Mouse (Mus musculus): ENCODE measurements at regions not wholly inside any gene's neighbourhood (a gene's known extent, or its start where the extent isn't known, plus 50 kb on each side); places are given as distances from the start of the nearest gene placed in this dataset.

DNA sequence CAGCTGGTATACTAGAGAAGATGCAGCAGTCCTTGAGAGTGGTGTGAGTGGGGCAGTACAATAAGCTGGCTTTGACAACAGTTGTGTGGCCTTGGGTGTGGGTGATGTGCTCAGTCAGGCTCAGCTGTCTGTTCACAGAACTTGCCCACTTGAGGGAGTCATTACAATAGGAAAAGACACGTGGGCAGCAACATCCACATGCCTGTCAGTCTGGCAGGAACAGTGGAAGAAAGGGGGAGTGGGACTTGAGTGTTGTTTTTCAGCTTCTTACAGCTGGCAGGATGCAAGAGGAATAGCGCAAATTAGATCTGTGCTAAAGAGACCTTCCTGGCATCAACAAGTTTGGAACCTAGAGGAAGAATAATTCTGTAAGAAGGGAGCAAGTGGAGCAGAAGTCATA is 239.4 kb upstream of the Nmur2 start:
- WGBS, result 55% methylated on average over 2 of the region's 2 CpGs
- H3K9me3 ChIP-seq, result no peaks in the 10 kb centered on the region
- H3K36me3 ChIP-seq (replicated peaks), result no peaks in the 10 kb centered on the region
- no peak overlapping the region for H3K9ac ChIP-seq
- H3K4me3 ChIP-seq (replicated peaks), result no peak overlapping the region
- 0 out of 2 replicates have a peak, but pooled peaks cover 3% of the 10 kb centered on the region for H3K4me1 ChIP-seq
- no peaks in the 10 kb centered on the region for H3K27me3 ChIP-seq
- H3K27ac ChIP-seq, result no peak overlapping the region
- no peak for ATAC-seq (ENCODE audit: low FRiP score)
- H3K4me2 ChIP-seq, result no peak overlapping the region

DNA sequence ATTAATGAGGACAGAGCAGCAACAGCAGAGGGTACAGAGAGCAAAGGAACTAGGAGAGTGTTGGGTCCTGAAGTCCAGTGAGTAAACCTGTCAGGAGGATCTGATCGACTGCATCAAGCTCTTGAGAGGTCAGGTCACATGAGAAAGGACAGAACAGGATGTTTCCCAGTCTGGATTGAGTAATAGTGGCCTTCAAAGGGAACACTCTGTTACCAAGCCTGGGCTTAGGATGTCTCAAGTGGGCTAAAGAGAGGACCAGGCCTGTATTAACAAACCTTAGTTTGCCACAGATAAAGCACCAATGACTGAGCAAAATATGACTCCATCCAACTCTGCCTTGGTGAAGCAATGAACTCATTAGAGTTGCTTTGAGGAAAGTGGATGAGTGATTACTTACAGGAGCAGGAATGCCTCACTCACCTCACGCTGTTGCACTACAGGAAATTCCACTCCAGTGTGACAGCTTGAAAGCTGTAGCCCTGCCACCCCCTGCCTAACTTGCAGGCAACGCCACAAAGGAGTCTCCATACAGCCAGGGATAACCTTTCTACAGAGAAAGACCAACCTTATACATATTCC is 229.2 kb upstream of the Nmur2 start:
- Histone ChIP-seq H3K9me3 (no peaks in the 10 kb centered on the region), H3K9ac (no peak overlapping the region), H3K36me3 (replicated peaks) (no peaks in the 10 kb centered on the region), H3K4me1 (no peaks in the 10 kb centered on the region; the same call in 1 of the 2 replicates), H3K27me3 (no peaks in the 10 kb centered on the region), H3K27ac (no peak overlapping the region), H3K4me3 (replicated peaks) (no peak overlapping the region), H3K4me2 (no peak overlapping the region)
- ATAC-seq (ENCODE audit: low FRiP score), result no peak
- 62% methylated on average over 3 of the region's 3 CpGs for WGBS

DNA sequence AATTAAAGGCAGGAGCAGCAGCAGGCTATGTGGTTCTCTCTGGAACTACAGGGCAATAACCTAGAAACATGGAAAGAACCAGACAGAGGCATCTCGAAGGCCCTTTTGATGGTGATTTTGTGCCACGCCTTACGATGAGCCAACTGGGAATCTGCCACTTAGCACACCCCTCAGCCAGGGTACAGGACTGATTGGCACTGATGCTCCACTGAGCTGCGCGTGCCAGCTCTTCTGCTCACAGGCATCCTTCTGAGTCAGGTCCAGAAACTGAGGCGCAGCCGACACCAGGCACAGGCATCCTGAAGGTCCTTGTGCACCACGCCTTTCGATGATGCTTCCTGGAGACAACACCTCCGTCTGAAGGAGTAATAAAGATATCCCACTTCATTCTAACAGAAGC is 221.9 kb upstream of the Nmur2 start:
- Histone ChIP-seq H3K27ac (no peak overlapping the region), H3K4me2 (no peak overlapping the region), H3K36me3 (replicated peaks) (no peaks in the 10 kb centered on the region), H3K4me1 (no peaks in the 10 kb centered on the region), H3K4me3 (replicated peaks) (no peak overlapping the region), H3K9me3 (no peaks in the 10 kb centered on the region), H3K9ac (no peak overlapping the region), H3K27me3 (no peaks in the 10 kb centered on the region)
- no peak for ATAC-seq (ENCODE audit: low FRiP score)
- 98% methylated on average over 10 of the region's 10 CpGs for WGBS

DNA sequence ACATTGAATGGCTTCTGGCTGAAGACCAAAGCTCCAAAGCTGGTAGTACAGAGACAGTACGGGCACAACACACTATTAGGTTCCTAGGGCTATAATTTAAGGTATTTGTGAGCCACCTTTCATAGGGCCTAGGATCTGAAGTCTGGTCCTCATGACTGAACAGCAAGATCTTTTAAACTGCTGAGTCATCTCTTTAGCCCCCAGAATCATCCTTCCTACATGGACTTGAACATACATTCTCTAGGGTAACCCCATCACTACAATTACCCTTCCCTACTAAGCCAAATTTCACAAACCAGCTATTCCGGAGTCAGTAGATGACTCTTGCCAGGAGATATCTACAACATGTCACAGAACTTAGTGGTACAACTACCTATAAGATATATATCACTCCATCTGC is 215.5 kb upstream of the Nmur2 start:
- ATAC-seq (ENCODE audit: low FRiP score), result no peak
- 86% methylated on average over 2 of the region's 2 CpGs for WGBS

DNA sequence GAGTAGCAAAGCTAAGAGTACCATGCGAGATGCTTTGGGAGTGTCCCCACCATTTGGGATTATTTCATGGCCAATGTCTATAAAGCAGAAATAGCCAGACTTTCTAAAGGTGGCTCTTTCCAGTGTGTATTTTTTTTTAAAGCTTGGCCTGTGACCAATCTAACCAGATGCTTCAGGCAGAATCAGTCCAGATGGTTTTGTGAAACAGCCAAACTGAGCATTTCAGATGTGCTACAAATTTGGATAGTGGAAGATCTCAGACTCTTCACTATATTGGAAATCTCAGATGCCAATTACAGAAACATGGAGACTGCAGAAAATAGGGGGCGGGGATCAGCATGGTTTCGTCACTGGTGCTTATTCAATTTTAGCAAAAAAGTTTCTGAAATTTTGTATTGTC is 213.6 kb upstream of the Nmur2 start:
- H3K4me2 ChIP-seq, result no peak overlapping the region
- no peaks in the 10 kb centered on the region for H3K4me1 ChIP-seq
- H3K9me3 ChIP-seq, result no peaks in the 10 kb centered on the region
- H3K4me3 ChIP-seq (replicated peaks), result no peak overlapping the region
- no peak overlapping the region for H3K27ac ChIP-seq
- 95% methylated on average over 3 of the region's 3 CpGs for WGBS
- no peak for ATAC-seq (ENCODE audit: low FRiP score)
- no peaks in the 10 kb centered on the region for H3K27me3 ChIP-seq
- H3K36me3 ChIP-seq (replicated peaks), result no peaks in the 10 kb centered on the region
- no peak overlapping the region for H3K9ac ChIP-seq

More for the DNA sequence above, 215.5 kb upstream of the Nmur2 start:
- Histone ChIP-seq H3K27ac (no peak overlapping the region), H3K4me2 (no peak overlapping the region), H3K36me3 (replicated peaks) (no peaks in the 10 kb centered on the region), H3K9ac (no peak overlapping the region), H3K27me3 (no peaks in the 10 kb centered on the region), H3K4me1 (no peaks in the 10 kb centered on the region), H3K9me3 (no peaks in the 10 kb centered on the region), H3K4me3 (replicated peaks) (no peak overlapping the region)

DNA sequence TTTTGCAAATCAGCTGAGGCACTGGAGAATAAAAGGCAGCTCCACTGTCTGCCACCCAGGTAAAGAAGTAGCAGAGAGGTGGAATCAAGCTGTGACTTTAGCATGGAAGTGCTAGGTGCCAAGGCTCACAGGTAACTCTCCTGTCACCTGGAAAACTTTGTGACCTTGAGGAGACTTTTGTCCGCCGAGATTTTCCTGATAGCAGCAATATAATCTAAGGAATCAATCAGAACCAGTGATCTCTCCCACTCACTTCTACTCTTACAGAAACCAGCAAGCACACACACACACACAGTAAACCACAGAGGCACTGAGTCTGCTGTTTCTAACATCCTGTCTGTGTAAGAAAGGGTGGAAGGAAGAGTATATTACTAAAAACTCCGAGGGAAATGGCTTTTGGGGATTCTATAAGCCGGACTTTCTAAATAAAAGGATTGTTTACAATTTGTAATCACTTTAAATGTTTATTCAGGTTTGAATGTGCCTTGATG is 206.6 kb upstream of the Nmur2 start:
- H3K4me1 ChIP-seq, result peaks cover 25% of the 10 kb centered on the region
- peak overlapping the region; percentile 1 for H3K4me2 ChIP-seq
- 24% methylated on average over 4 of the region's 4 CpGs for WGBS
- H3K9ac ChIP-seq, result no peak overlapping the region
- no peak overlapping the region for H3K4me3 ChIP-seq (replicated peaks)
- no peak; the same call in 1 of the 2 replicates for ATAC-seq (ENCODE audit: low FRiP score)
- no peaks in the 10 kb centered on the region for H3K36me3 ChIP-seq (replicated peaks)
- H3K27ac ChIP-seq, result peak overlapping the region; percentile 79
- H3K27me3 ChIP-seq, result no peaks in the 10 kb centered on the region
- H3K9me3 ChIP-seq, result no peaks in the 10 kb centered on the region

DNA sequence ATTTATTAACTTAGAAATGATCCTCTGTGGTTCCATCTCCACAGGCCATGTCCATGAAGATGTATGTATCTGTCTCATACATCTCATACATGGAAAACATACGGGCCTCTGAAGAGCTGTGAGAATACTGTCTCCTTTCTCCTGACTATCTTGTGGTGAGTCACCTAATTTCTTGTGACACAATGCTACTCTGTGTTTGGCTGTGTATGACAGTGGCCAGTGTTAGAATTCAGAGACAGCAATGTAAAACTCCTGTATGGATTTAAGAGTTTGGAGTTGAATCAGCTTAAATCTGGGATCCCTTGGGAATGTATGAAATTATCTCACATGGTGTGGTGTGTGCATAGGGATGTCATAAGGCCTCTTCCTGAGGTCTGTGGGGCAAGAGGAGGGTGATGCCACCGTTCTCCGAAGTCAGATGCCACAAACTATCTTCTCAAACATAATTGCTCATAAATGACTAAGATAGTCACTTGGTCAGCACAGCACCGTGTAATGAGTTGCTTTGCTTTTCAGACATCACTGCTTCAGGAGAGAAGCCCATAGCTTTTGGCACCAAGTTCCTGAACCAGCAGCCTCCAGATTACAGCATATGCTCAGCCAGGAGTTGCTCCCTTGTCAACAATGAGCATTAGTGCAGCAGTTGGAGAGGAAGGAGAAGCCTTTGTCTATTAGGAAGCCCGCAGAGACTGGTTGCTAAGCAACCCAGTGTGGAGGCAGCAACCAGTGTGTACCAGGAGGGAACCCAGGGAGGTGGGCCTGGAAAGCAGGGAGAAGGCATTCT is 205.9 kb upstream of the Nmur2 start:
- Histone ChIP-seq H3K36me3 (replicated peaks) (no peaks in the 10 kb centered on the region), H3K27me3 (no peaks in the 10 kb centered on the region), H3K4me2 (peak overlapping the region; percentile 1), H3K27ac (peak overlapping the region; percentile 79), H3K4me3 (replicated peaks) (no peak overlapping the region), H3K4me1 (peaks cover 25% of the 10 kb centered on the region), H3K9ac (no peak overlapping the region), H3K9me3 (no peaks in the 10 kb centered on the region)
- WGBS, result 29% methylated on average over 5 of the region's 5 CpGs
- ATAC-seq (ENCODE audit: low FRiP score), result peak; percentile 97

DNA sequence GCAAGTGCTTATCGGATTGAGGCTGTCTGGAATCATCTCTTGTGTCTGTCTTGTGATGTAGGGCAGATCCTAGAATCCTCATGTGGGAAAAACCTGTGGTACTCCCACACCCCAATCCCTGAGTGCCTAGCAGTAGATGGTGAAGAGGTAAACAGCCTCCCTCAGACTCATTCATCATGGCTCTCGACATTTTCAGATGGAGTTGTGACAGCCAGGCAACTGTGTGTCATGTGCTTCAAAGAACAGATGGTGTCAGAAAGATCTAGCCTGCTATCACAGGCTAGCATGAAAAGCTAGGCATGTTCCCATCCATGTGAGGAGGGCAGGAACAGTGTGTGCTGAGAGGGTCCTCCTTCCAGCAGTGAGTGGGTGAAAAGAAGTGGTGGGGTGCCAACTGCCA is 204.1 kb upstream of the Nmur2 start:
- Histone ChIP-seq H3K4me1 (peaks cover 25% of the 10 kb centered on the region), H3K4me2 (no peak overlapping the region), H3K27me3 (no peaks in the 10 kb centered on the region), H3K9me3 (no peaks in the 10 kb centered on the region), H3K9ac (no peak overlapping the region), H3K27ac (no peak overlapping the region), H3K4me3 (replicated peaks) (no peak overlapping the region), H3K36me3 (replicated peaks) (no peaks in the 10 kb centered on the region)
- 90% methylated on average over 2 of the region's 2 CpGs for WGBS
- ATAC-seq (ENCODE audit: low FRiP score), result no peak

DNA sequence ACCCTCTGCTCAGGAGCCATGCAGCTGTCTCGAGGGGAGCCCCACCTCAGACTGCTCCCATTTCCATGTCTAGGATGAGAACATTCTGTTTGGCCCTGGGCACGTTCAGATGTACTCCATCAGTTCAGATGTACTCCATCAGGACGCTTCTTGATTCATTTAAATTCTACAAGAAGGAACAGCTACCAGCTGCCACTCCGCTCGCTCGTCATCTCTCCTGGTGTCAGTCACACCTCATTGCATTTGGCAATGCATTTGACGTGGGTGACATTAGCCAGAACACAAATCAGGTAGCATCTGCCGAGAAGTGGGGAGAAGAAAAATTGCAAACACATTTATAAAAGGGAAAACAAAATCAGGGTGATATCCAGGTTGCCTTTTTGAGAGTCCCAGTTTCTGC is 202.6 kb upstream of the Nmur2 start:
- ATAC-seq (ENCODE audit: low FRiP score), result no peak
- 80% methylated on average over 8 of the region's 8 CpGs for WGBS
- H3K36me3 ChIP-seq (replicated peaks), result no peaks in the 10 kb centered on the region
- no peak overlapping the region for H3K9ac ChIP-seq
- H3K27me3 ChIP-seq, result no peaks in the 10 kb centered on the region
- H3K4me3 ChIP-seq (replicated peaks), result no peak overlapping the region
- no peaks in the 10 kb centered on the region for H3K9me3 ChIP-seq
- H3K27ac ChIP-seq, result no peak overlapping the region
- no peak overlapping the region for H3K4me2 ChIP-seq
- H3K4me1 ChIP-seq, result peaks cover 25% of the 10 kb centered on the region

DNA sequence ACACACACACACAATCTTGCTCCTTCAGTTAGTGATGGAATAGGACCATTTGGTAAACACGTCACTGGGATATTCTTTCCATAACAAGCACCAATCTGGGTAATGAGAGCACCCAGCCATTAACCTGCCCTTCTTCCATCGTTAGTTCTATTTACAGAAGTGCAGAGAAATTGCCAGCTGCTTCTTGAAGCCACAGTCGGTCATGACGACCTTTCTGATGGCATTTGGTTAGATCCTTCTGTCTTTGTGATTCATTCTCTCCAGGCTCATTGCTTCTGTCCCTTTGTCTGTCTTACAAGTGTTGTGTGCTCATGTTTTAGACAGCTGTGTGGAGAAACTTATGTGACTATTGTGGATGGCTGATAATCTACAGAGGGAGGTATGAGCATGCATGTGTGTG is 197.9 kb upstream of the Nmur2 start:
- WGBS, result 47% methylated on average over 4 of the region's 4 CpGs
- Histone ChIP-seq H3K36me3 (replicated peaks) (no peaks in the 10 kb centered on the region), H3K4me3 (replicated peaks) (no peak overlapping the region)

DNA sequence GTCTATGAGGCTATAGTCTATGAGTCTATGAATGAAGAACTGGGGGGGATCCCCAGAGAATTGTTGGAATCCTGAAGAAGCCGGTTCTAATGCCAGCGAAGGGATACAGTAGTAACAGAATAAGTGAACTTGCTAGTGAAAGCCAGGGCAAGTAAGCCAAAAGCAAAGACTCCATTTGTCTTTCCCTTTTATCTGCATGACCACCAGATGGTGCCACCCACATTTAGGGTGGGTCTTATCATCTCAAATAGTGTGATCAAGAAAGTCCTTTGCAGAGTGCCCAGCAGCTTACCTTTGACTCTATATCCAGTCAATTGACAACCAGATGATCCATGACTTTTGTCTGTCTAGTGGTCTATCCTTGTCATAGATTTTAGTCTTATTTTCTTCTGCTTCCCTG is 184.2 kb upstream of the Nmur2 start:
- WGBS, result 84% methylated on average over 2 of the region's 2 CpGs
- Histone ChIP-seq H3K27ac (no peak overlapping the region), H3K4me2 (no peak overlapping the region), H3K4me1 (no peaks in the 10 kb centered on the region), H3K9ac (no peak overlapping the region), H3K9me3 (no peaks in the 10 kb centered on the region), H3K27me3 (no peaks in the 10 kb centered on the region), H3K36me3 (replicated peaks) (no peaks in the 10 kb centered on the region), H3K4me3 (replicated peaks) (no peak overlapping the region)
- ATAC-seq (ENCODE audit: low FRiP score), result no peak

More for the DNA sequence above, 197.9 kb upstream of the Nmur2 start:
- no peak for ATAC-seq (ENCODE audit: low FRiP score)
- H3K9ac ChIP-seq, result no peak overlapping the region
- no peaks in the 10 kb centered on the region for H3K9me3 ChIP-seq
- H3K27me3 ChIP-seq, result no peaks in the 10 kb centered on the region
- no peaks in the 10 kb centered on the region for H3K4me1 ChIP-seq
- H3K4me2 ChIP-seq, result no peak overlapping the region
- H3K27ac ChIP-seq, result no peak overlapping the region

DNA sequence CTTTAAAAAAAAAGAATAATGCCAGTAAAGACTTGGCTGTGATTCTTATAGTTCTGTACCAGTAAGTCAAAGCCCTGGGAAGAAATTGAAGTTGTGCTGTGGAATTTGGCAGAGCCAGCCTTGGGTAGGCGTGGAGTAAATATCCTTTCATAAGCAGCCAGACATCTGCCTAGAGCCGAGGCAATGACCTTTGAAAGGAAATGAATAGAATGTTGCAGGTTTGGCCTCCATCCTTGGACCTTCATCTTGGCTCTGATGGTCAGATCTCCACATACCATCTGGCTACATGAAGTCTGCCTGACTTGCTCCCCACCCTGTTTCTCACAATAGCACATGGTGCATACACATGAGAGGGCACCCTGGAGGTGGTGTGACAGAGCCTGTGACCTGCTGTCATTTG is 174.9 kb upstream of the Nmur2 start:
- no peak overlapping the region for H3K4me2 ChIP-seq
- H3K27ac ChIP-seq, result no peak overlapping the region
- no peak overlapping the region for H3K4me3 ChIP-seq (replicated peaks)
- H3K27me3 ChIP-seq, result no peaks in the 10 kb centered on the region
- no peaks in the 10 kb centered on the region for H3K36me3 ChIP-seq (replicated peaks)
- 81% methylated on average over 2 of the region's 2 CpGs for WGBS
- H3K9ac ChIP-seq, result no peak overlapping the region
- ATAC-seq (ENCODE audit: low FRiP score), result no peak
- H3K9me3 ChIP-seq, result no peaks in the 10 kb centered on the region
- no peaks in the 10 kb centered on the region for H3K4me1 ChIP-seq

DNA sequence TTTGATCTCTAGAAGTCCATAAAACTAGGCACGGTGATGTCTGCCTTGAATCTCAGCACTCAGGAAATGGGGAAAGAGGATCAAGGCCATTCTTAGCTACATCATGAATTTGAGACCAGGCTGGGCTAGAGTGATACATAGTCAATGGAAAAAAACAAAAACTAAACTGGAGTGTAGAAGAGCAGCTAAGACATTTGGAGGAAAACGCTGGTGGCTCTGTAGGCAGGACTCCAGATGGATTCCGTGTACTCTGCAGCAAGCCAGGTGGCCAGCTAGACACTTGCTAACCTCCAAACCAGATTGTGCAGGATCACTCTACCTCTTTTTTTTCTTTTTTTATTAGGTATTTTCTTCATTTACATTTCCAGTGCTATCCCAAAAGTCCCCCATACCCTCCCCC is 161.0 kb upstream of the Nmur2 start:
- Histone ChIP-seq H3K4me1 (no peaks in the 10 kb centered on the region), H3K4me2 (no peak overlapping the region), H3K9ac (no peak overlapping the region), H3K27me3 (no peaks in the 10 kb centered on the region), H3K36me3 (replicated peaks) (no peaks in the 10 kb centered on the region), H3K4me3 (replicated peaks) (no peak overlapping the region), H3K9me3 (no peaks in the 10 kb centered on the region), H3K27ac (no peak overlapping the region)
- 96% methylated on average over 3 of the region's 3 CpGs for WGBS
- no peak for ATAC-seq (ENCODE audit: low FRiP score)

Data from forebrain, embryonic 12.5 days (tissue).